Mouse (Mus musculus) ZHBTc4 (cell line): ENCODE measurements around the gene Suclg2.

Source experiments
- DNase-seq: peaks from one replicate; pipeline ENCODE4 v3.0.0-alpha.2; 2011; ENCODE audit warnings: low read depth, low spot score

Gene Suclg2

DNA sequence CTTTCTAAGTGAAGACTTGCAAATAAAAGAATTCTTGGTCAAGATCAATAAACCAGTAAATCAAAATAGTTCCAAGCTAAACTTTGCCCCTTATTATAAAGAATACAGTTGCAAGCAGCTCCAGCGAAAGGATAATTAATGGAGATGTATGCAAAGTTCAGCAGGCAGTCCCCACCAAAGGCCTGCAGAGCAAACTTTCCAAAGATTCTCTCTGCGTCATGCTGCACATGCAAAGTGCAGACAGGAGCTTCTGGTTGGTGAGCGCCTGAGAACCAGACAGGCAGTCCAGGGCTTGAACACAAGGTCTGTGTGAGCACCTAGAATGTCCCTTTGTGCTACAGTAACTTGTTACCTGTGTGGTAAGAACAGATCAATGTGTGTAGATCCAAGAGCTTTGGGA lies 147.0 kb downstream of the Suclg2 start:
- no peak for DNase-seq

- no peak for DNase-seq
Measured at GRCm38 (mm10) chr6:95563355-95564009, 155.1 kb downstream of the Suclg2 start.

DNA sequence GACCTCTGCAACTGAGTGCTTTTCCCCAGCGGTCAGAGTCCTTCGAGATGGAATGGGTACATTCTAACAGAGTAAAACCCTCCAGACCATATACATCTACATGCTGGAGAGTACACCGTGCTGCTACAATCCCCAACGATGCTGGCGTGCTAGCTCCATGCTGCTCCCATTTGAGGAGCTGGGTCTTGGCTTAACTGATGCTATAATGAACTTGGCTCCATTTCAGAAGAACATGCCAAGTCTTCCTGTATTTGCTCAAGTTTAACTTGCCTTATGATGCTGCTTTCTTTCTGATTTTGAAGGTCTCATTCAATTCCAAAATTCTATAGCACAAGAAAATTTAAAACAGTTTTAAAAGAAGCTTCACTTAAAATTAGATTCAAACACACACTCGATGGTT lies 162.3 kb downstream of the Suclg2 start:
- DNase-seq, result no peak

DNA sequence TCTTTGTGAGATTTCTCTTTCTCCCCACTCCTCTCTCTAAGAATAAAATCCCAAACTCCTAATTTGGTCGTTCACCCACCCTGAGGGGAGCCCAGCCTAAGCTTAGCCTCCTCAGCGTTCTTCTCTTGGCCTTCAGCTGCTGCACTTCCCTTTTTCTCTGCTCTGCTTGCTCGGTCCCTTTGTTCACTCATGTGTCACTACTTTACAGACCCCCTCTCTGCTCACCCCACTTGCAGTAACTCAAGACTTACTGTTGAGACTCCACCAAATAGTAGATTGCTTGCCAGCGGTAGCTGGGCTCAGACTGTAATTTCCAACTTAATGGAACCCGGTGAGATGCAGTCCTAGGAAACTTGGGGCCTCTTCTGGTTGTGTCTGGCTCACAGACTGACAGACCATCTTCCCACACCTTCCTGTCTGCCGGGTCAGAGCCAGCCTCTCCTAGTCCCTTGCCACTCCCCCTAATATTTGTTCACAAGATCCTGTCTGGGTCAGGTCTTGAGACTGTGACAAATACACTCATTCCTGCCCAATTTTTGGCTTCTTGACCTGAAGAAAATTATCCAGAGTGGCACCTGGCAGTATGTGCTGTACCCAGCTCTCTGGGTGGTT lies 166.2 kb downstream of the Suclg2 start:
- DNase-seq, result no peak

GRCm38 (mm10) chr6:95551000-95551399 lies 167.6 kb downstream of the Suclg2 start:
- peak; percentile 26 for DNase-seq

DNA sequence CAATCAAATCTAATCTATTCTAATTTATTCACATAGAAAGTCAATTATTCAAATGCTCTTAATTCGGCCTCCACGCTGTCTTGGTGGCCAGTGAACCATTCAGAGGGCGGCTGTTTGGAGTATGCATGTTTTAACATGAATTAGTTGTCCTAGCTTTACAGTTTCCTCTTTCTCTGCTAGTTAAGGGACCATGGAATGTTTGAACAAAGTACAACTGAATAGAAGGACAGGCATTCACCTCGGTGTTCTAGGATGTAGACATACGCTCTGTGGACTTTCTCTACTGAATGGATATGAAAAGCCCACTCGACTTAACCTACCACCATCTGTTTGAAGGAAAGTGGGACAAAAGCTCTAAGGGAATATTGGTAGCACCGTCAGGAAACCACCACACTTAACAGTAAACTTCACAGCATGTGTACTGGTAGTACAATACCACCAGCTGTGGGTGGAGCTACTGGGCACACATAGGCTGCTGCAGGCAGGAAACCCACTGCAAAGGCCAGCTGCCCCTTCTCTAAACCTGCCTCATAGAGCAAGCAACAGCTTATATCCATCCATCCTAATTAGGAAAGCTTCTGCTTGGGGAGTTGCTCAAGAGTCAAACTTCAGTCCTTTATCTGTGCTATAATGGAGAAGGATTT lies 172.3 kb downstream of the Suclg2 start:
- no peak for DNase-seq

DNA sequence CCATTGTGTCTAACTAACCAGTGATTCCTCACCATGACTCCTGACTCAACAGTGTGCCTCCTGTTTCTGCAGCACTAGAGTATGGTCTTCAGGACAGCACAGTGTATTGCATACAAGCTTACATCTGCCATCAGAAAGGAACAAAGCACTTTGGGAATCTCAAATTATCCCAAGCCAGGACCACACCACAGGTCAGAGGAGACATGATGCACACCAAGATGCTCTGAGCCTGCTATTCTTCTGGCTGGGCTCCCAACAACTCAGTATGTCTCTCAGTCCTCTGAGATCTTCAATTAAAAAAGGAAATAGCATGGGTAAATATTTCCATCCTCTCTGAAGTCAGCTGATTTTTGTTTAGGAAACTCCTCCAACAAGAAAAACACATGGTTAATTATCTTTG lies 172.9 kb downstream of the Suclg2 start:
- no peak for DNase-seq

DNA sequence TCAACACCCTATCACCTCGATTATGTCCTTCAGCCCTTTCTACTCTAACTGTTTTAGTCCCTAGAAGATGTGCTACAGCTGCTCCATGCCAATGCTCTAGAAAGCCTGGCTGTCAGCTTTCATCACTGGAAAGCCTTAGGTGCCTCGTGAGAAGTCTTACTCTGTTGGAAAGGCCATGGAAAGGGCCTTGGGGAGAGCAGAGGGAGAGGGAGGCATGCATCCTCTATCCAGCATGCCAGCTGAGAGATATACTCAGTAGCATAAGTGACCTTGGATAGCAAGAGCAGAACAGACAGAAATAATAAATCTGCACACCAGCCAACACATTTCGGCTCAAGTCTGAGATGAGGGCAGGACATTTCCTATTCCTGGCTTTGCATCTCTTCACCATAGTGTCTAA lies 173.3 kb downstream of the Suclg2 start:
- no peak for DNase-seq

DNA sequence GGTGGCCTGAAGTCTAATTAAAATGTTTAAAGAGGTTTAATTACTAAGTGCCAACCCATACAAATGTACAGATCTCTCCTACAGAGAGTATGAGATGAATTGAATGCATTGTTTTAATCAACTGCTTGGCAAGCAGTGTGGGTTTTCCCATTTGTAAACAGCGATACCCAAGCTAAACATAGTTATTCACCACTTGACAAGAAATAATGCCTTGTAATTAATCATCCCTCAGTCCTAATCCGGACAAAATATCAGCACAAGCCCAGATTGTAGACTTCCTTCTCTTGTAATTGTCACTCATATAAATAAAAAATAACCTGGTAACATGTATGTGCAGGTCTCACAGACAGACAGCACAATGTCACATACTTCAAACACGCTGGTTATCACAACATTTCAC lies 183.4 kb downstream of the Suclg2 start:
- DNase-seq, result no peak

- no peak for DNase-seq
Measured at GRCm38 (mm10) chr6:95519846-95520245, 198.8 kb downstream of the Suclg2 start.

DNA sequence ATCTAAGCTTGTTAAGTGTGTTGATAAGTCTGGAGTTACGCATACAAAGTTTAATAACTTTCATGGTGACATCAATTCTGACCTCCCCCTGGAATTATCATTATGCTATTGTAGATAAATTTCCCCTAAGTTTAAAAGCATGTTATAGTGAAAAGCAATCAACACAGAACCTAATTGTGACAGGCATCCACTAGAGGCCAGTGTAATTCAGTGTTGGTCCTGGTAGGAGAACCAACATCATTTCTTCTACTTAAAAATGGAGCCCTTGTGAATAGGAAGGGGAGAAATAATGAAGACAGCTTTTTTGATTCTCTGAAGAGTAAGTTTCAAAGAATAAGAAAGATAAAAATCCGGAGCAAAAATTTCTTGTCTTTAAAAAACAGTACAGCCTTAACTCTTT lies 200.2 kb downstream of the Suclg2 start:
- DNase-seq, result no peak

DNA sequence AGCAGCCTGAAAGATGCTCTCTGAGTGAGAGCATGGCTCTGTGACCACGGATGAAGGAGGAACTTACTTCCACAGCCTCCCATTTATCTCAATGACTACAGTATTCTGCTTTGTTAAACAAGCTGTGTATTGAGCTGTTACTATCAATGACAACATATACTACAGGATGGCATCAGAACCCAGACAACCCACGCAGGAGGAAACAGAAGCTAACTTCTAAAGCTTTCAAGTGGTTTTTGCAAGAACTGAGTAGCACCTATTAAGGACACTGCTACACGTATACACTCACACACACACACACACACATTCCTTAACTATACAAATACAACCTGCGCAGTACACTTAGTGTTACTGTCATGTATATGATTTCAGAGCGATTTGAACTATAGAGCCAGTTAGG lies 202.9 kb downstream of the Suclg2 start:
- no peak for DNase-seq

GRCm38 (mm10) chr6:95514726-95515125 lies 203.9 kb downstream of the Suclg2 start:
- no peak for DNase-seq

- DNase-seq, result no peak
Measured at GRCm38 (mm10) chr6:95511689-95512088, 206.9 kb downstream of the Suclg2 start.

GRCm38 (mm10) chr6:95500771-95501170 lies 217.8 kb downstream of the Suclg2 start:
- no peak for DNase-seq

DNA sequence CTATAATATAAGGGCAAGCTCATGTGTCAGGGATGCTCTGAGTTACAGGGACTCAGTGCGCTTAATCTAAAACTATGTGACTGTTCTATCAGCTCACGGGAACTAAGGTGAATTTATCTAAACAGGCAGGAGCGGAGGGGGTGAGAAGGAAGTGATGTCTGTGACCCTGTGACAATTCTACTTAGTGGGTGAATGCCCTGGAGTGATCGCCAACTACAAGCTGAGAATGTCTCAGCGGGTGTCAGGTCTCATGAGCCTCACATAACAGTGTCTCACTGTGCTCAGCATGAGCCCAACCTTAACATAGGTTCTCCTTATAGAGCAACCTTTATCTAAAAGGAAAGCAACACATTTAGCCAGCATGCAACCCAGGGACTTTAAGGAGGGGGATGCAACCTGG lies 219.0 kb downstream of the Suclg2 start:
- no peak for DNase-seq

GRCm38 (mm10) chr6:95492216-95492956 lies 226.2 kb downstream of the Suclg2 start:
- no peak for DNase-seq

DNA sequence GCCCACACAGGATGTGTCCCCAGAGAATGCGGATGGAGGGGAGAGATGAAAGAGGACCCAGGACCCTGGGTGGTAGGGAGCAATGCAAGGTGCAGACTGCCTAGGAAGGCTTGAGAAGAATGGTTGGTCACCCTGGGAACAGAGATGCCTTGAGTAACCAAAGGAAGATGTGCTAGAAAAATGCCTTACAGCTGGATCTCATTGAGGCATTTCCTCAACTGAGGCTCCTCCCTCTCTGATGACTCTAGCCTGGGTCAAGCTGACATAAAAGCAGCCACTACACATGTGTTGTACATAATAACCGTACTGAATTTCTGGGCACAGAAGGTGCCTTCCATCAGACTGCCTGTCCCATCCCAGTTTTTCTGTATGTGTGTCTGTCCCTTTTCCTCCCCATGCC lies 227.6 kb downstream of the Suclg2 start:
- no peak for DNase-seq

DNA sequence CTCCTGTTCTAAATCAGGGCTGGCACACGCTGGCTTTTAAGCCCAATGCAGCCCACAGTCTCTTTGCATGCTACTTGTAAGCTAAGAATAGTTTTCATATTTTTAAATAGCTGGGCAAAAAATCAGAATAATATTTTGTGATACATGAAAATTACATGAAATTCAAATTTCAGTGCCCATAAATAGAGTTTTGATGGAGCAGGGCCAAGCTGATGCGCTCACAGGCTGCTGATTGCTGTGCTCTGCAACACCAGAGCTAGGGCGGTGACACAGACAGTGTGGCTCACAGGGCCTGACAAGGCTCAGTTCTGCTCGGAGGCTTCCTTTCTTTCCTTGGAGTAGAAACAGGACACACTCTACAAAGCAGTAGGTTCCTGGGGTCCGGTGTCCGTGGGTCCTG lies 232.8 kb downstream of the Suclg2 start:
- no peak for DNase-seq

GRCm38 (mm10) chr6:95484183-95484818 lies 234.3 kb downstream of the Suclg2 start:
- peak; percentile 47 for DNase-seq

GRCm38 (mm10) chr6:95483686-95484085 lies 234.9 kb downstream of the Suclg2 start:
- no peak for DNase-seq

GRCm38 (mm10) chr6:95483127-95483526 lies 235.5 kb downstream of the Suclg2 start:
- no peak for DNase-seq
